Mouse (Mus musculus) midbrain, embryonic 15.5 days (tissue): ENCODE data around the gene Gm34653. TPM values are rescaled to one million over a fixed set of nuclear protein-coding genes. Genes with fewer than 3 reads are reported as not detected.
"Not testable (repeated sequence)": the region's sequence is repeated elsewhere in the genome, so short reads cannot be mapped to it uniquely, and the experiment has no call there.

Source experiments
- ATAC-seq: fragments of 200-750 bp; cut with Nextera tagmentation; replicated peaks from 2 replicates; pipeline ENCODE4 v1.8.0; 2017; ENCODE audit warnings: moderate TSS enrichment
- H3K27ac ChIP-seq: fragments of 300-500 bp; sonication (generic); 2 replicates; pipeline ENCODE4 v1.5.1; 2015; ENCODE audit warnings: mild to moderate bottlenecking, inconsistent platforms
- H3K27me3 ChIP-seq: fragments of 300-500 bp; sonication (generic); replicated peaks from 2 replicates; pipeline ENCODE4 v1.6.1; 2015; ENCODE audit warnings: inconsistent platforms
- H3K36me3 ChIP-seq: fragments of 300-500 bp; sonication (generic); replicated peaks from 2 replicates; pipeline ENCODE4 v1.6.1; 2015; ENCODE audit warnings: inconsistent platforms
- H3K4me1 ChIP-seq: fragments of 300-500 bp; sonication (generic); 2 replicates; pipeline ENCODE4 v1.6.1; 2015; ENCODE audit warnings: inconsistent platforms
- H3K4me2 ChIP-seq: fragments of 300-500 bp; sonication (generic); 2 replicates; pipeline ENCODE4 v1.6.1; 2015; ENCODE audit warnings: inconsistent platforms, mild to moderate bottlenecking, moderate library complexity
- H3K4me3 ChIP-seq: fragments of 300-500 bp; sonication (generic); 2 replicates; pipeline ENCODE4 v1.5.1; 2015; ENCODE audit warnings: mild to moderate bottlenecking, inconsistent platforms
- H3K9ac ChIP-seq: fragments of 300-500 bp; sonication (generic); 2 replicates; pipeline ENCODE4 v1.6.1; 2015; ENCODE audit warnings: mild to moderate bottlenecking, inconsistent platforms
- H3K9me3 ChIP-seq: fragments of 300-500 bp; sonication (generic); 2 replicates; pipeline ENCODE4 v1.6.1; 2016; ENCODE audit warnings: inconsistent platforms
- WGBS: fragments of 180-500 bp; shearing (Covaris S2); methylation state at CpG from one replicate; pipeline ENCODE4 v1.1.7; 2015; ENCODE audit warnings: mixed read lengths; 5-methylcytosine and 5-hydroxymethylcytosine counted together
- polyA plus RNA-seq: library from polyadenylated mRNA; unstranded; fragments of >200 nt; fragmentation: Nextera tagmentation; extraction: Ambion mirVana; gene quantifications from 2 replicates; pipeline ENCODE4 v1.2.1, GENCODE M21; 2015

Gm34653 gene
- 0.17 TPM in 1 of 2 replicates, not detected in the other for polyA plus RNA-seq

- not testable (repeated sequence) for H3K27ac ChIP-seq, H3K27me3 ChIP-seq, ATAC-seq, H3K4me1 ChIP-seq, H3K4me2 ChIP-seq, H3K36me3 ChIP-seq, H3K9ac ChIP-seq, H3K9me3 ChIP-seq, H3K4me3 ChIP-seq
- 67% methylated on average over 11 of the region's 11 CpGs for WGBS
These were observed at the start of gene Gm34653 for GRCm38 (mm10) chr2:34832766-34833457. Gene Gm34653, plus strand, starts transcription at chr2:34833007.

DNA sequence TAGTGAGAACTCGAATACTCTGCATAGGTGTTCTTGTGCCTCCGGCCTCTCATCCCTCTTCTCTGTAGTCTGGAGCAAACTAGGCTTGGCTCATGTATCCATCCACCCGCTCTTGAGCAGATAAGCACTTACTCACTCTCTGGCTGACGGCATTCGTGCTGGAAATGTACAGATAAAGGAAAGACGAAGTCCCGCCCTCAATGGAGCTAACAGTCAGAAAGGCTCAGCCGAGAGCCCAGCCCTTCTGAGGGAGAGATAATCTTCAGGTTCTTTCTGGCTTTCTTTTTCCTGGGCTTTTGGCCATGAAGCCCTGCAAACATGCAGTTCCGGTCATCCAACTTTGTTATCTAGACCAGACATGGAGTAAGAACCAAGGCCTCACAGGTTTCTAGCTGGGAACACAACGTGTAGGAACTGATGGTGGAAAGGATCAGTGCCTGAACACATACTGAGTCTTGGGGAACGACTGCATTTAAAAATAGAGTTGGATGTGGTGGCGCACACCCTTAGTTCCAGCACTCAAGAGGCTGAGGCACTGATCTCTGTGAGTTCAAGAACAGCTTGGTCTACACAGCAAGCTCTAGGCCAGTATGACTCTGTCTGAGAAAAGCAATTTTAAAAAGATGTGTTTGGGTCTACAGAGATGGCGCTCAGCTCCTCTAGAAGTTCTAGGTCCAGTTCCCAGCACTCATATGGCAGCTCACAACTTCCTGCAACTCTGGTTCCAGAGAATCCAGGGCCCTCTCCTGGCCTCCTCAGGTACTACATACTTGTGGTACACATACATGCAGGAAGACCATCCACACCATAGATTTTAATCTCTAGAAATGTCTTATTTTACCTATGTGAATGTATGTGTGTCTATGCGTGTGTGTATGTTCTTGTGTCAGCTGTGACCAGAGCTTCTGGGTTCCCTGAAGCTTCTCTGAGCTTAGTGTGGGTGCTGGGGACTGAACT is 49.5 kb upstream of the Gm34653 start:
- peaks cover 27% of the 10 kb centered on the region for H3K36me3 ChIP-seq
- ATAC-seq = no peak
- no peak overlapping the region for H3K27ac ChIP-seq
- H3K9me3 ChIP-seq = no peaks in the 10 kb centered on the region
- peaks cover 3% of the 10 kb centered on the region; the same call in 1 of the 2 replicates for H3K4me1 ChIP-seq
- H3K4me3 ChIP-seq = no peak overlapping the region
- H3K4me2 ChIP-seq = no peak overlapping the region
- no peak overlapping the region for H3K9ac ChIP-seq
- H3K27me3 ChIP-seq = no peaks in the 10 kb centered on the region
- WGBS = 94% methylated on average over 14 of the region's 14 CpGs

- peaks cover 21% of the 10 kb centered on the region for H3K36me3 ChIP-seq
- ATAC-seq = no peak
- WGBS = 65% methylated on average over 2 of the region's 2 CpGs
- no peaks in the 10 kb centered on the region for H3K4me1 ChIP-seq
- H3K27me3 ChIP-seq = no peaks in the 10 kb centered on the region
- H3K4me2 ChIP-seq = no peak overlapping the region
- H3K4me3 ChIP-seq = no peak overlapping the region
- no peak overlapping the region for H3K9ac ChIP-seq
- no peak overlapping the region for H3K27ac ChIP-seq
- H3K9me3 ChIP-seq = no peaks in the 10 kb centered on the region
These were observed 48.7 kb upstream of the Gm34653 start for GRCm38 (mm10) chr2:34784085-34784484.

- Histone ChIP-seq H3K4me3 (no peak overlapping the region), H3K36me3 (peaks cover 2% of the 10 kb centered on the region; the same call in 1 of the 2 replicates), H3K27ac (no peak overlapping the region), H3K4me2 (no peak overlapping the region), H3K9ac (no peak overlapping the region), H3K27me3 (no peaks in the 10 kb centered on the region), H3K4me1 (no peaks in the 10 kb centered on the region), H3K9me3 (no peaks in the 10 kb centered on the region)
- ATAC-seq = no peak
- 94% methylated on average over 8 of the region's 8 CpGs for WGBS
These were observed 42.5 kb upstream of the Gm34653 start for GRCm38 (mm10) chr2:34790282-34790681.

- ATAC-seq, H3K9me3 ChIP-seq, H3K27me3 ChIP-seq, H3K36me3 ChIP-seq, H3K27ac ChIP-seq, H3K9ac ChIP-seq, H3K4me3 ChIP-seq, H3K4me2 ChIP-seq, H3K4me1 ChIP-seq: not testable (repeated sequence)
- 89% methylated on average over 2 of the region's 2 CpGs for WGBS
These were observed 40.3 kb upstream of the Gm34653 start for GRCm38 (mm10) chr2:34792543-34792942.

DNA sequence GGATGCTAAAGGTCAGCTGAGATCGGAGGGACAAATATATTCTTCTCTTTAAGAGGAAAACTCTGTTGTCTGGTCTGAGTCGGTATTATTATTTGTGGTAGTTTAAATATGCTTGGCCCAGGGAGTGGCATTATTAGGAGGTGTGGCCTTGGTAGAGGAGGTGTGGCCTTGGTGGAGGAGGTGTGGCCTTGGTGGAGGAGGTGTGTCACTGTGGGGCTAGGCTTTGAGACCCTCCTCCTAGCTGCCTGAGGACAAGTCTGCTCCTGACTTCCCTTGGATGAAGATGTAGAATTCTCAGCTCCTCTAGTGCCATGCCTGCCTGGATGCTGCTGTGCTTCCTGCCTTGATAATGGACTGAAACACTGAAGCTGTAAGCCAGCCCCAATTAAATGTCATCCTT is 38.3 kb upstream of the Gm34653 start:
- Histone ChIP-seq H3K4me1 (peaks cover 5% of the 10 kb centered on the region; the same call in 1 of the 2 replicates), H3K27ac (no peak overlapping the region), H3K27me3 (no peaks in the 10 kb centered on the region), H3K9ac (no peak overlapping the region), H3K4me2 (no peak overlapping the region), H3K9me3 (no peaks in the 10 kb centered on the region), H3K4me3 (no peak overlapping the region), H3K36me3 (no peaks in the 10 kb centered on the region)
- ATAC-seq = no peak
- 88% methylated on average over 2 of the region's 2 CpGs for WGBS

DNA sequence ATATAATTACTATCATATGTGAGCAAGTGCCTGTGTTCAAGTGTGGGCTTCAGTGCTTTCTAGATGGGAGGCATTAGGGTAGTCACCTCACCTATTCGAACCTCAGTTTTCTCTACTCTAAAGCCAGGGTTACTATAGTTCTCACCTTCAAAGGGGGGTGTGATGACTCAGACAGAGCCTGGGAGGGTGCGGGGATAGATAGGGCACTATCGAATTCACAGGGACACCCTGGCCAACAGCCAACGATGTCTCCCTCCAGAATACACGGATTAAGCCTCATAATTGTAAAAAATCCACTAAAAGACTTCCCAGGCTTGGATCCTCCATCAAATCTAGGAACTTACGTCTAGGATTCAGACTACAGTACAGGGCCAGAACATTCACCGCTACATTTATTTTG is 37.4 kb upstream of the Gm34653 start:
- H3K9ac ChIP-seq = no peak overlapping the region
- H3K4me3 ChIP-seq = no peak overlapping the region
- H3K27ac ChIP-seq = no peak overlapping the region
- H3K4me1 ChIP-seq = peaks cover 9% of the 10 kb centered on the region
- 90% methylated on average over 7 of the region's 7 CpGs for WGBS
- no peaks in the 10 kb centered on the region for H3K9me3 ChIP-seq
- no peaks in the 10 kb centered on the region for H3K36me3 ChIP-seq
- no peak for ATAC-seq
- no peaks in the 10 kb centered on the region for H3K27me3 ChIP-seq
- no peak overlapping the region for H3K4me2 ChIP-seq

- WGBS = 4% methylated on average over 44 of the region's 44 CpGs
- Histone ChIP-seq H3K9ac (peak within 1 kb of the TSS; percentile 43), H3K4me1 (peaks cover 24% of the 10 kb centered on the region), H3K36me3 (no peaks in the 10 kb centered on the region), H3K4me2 (peak within 1 kb of the TSS; percentile 72), H3K4me3 (peak within 1 kb of the TSS; percentile 53), H3K27me3 (no peaks in the 10 kb centered on the region), H3K27ac (no peak within 1 kb of the TSS), H3K9me3 (no peaks in the 10 kb centered on the region)
- peak; percentile 62 for ATAC-seq
These were observed 33.2 kb upstream of the Gm34653 start, which contains the start of gene Rabepk for GRCm38 (mm10) chr2:34799357-34800256. Gene Rabepk, minus strand, starts transcription at chr2:34799912.

GRCm38 (mm10) chr2:34800371-34800770 is 32.4 kb upstream of the Gm34653 start:
- no peak for ATAC-seq
- H3K9me3 ChIP-seq = no peaks in the 10 kb centered on the region
- H3K4me2 ChIP-seq = 0 out of 2 replicates have a peak overlapping the region, but pooled peaks have one; percentile 72
- WGBS = 77% methylated on average over 7 of the region's 7 CpGs
- H3K4me1 ChIP-seq = peaks cover 27% of the 10 kb centered on the region
- no peak overlapping the region for H3K27ac ChIP-seq
- H3K36me3 ChIP-seq = no peaks in the 10 kb centered on the region
- H3K9ac ChIP-seq = no peak overlapping the region
- H3K27me3 ChIP-seq = no peaks in the 10 kb centered on the region
- no peak overlapping the region for H3K4me3 ChIP-seq

GRCm38 (mm10) chr2:34801516-34802482 is 31.0 kb upstream of the Gm34653 start:
- Histone ChIP-seq H3K27me3 (no peaks in the 10 kb centered on the region), H3K4me1 (peaks cover 27% of the 10 kb centered on the region), H3K4me2 (peak overlapping the region; percentile 68), H3K9ac (peak overlapping the region; percentile 85), H3K36me3 (no peaks in the 10 kb centered on the region), H3K9me3 (no peaks in the 10 kb centered on the region), H3K4me3 (peak overlapping the region; percentile 74), H3K27ac (peak overlapping the region; percentile 90)
- peak; percentile 98 for ATAC-seq
- WGBS = 5% methylated on average over 39 of the region's 39 CpGs
